Mouse (Mus musculus): ENCODE measurements around the gene Dcpp1.

DNA sequence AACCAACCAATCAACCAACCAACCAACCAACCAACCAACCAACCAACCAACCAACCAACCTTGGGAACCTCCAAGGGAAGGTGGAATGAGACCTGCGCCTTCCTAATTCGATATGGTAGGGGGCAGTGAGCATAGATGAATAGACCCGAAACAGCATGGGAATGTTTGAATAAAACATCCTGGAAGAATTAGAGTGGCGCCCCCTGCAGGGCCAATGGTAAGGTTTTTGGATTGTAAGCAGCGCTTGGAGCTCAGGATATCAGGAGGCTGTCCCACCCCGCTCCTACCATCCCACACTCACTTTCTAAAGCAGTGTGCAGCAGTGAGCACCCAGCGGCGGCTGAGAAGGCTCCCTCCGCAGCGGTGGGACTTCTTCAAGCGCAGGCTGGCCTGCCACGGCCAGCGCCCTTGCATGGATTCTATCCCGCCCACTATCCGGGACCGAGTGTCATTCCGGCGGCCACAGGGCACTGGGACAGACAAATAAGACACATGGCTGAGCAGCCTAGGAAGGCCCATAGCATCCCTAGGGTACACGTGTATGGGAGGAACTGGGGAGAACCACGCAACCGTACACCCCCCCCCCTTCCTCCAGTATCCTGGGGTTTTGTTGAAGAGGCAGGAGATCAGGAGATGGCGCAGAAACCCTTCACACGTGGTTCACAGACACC, 37.4 kb upstream of the Dcpp1 start:
- TF ChIP-seq POLR2A (IDR thresholded peaks at IDR 0.05; ENCODE audit: low read depth, low read length) (no peak), CTCF (conservative IDR thresholded peaks at IDR 0.05; ENCODE audit: insufficient read depth, insufficient read length, low read depth, low read length) (0 out of 2 replicates have a peak, but pooled peaks have one; percentile 14)

Measured in kidney, adult 2 months (tissue).